Mouse (Mus musculus) embryonic facial prominence, embryonic 11.5 days (tissue): Measurements from ENCODE around the gene Tas2r143. TPM values are rescaled to one million over a fixed set of nuclear protein-coding genes. Genes with fewer than 3 reads are reported as not detected.

Experiments used
- ATAC-seq: fragments of 200-750 bp; cut with Nextera tagmentation; replicated peaks from 2 replicates; pipeline ENCODE4 v1.8.0; 2017; ENCODE audit warnings: low read depth; ENCODE audit not compliant: insufficient number of reproducible peaks, low FRiP score, low TSS enrichment
- DNase-seq: peaks from one replicate; pipeline ENCODE4 v3.0.0-alpha.2; 2015; ENCODE audit warnings: low spot score
- H3K27ac ChIP-seq: fragments of 300-500 bp; sonication (generic); replicated peaks from 2 replicates; pipeline ENCODE4 v1.5.1; 2014; ENCODE audit warnings: mild to moderate bottlenecking, low read depth, low read length, control low read depth
- H3K27me3 ChIP-seq: fragments of 300-500 bp; sonication (generic); 2 replicates; pipeline ENCODE4 v1.6.1; 2014; ENCODE audit warnings: mild to moderate bottlenecking, low read length, moderate library complexity, mixed read lengths; ENCODE audit not compliant: control insufficient read depth, insufficient read depth
- H3K36me3 ChIP-seq: fragments of 300-500 bp; sonication (generic); replicated peaks from 2 replicates; pipeline ENCODE4 v1.6.1; 2014; ENCODE audit warnings: low read depth, mild to moderate bottlenecking, low read length, moderate library complexity, mixed read lengths; ENCODE audit not compliant: control insufficient read depth, insufficient read depth
- H3K4me1 ChIP-seq: fragments of 300-500 bp; sonication (generic); 2 replicates; pipeline ENCODE4 v1.6.1; 2014; ENCODE audit warnings: low read length, mixed read lengths; ENCODE audit not compliant: control insufficient read depth, insufficient read depth
- H3K4me2 ChIP-seq: fragments of 300-500 bp; sonication (generic); 2 replicates; pipeline ENCODE4 v1.6.1; 2014; ENCODE audit warnings: low read depth, mild to moderate bottlenecking, control low read depth, low read length, moderate library complexity
- H3K4me3 ChIP-seq: fragments of 300-500 bp; sonication (generic); 2 replicates; pipeline ENCODE4 v1.5.1; 2014; ENCODE audit warnings: low read depth, low read length, control low read depth
- H3K9ac ChIP-seq: fragments of 300-500 bp; sonication (generic); replicated peaks from 2 replicates; pipeline ENCODE4 v1.6.1; 2014; ENCODE audit warnings: mild to moderate bottlenecking, control low read depth, low read length
- H3K9me3 ChIP-seq: fragments of 300-500 bp; sonication (generic); replicated peaks from 2 replicates; pipeline ENCODE4 v1.6.1; 2016; ENCODE audit warnings: mild to moderate bottlenecking, low read length, inconsistent platforms, mixed read lengths; ENCODE audit not compliant: control insufficient read depth
- WGBS: fragments of 180-500 bp; shearing (Covaris S2); extraction: QIAGEN DNeasy Blood & Tissue Kit; methylation state at CpG from one replicate; pipeline ENCODE4 v1.1.7; 2014; 5-methylcytosine and 5-hydroxymethylcytosine counted together
- polyA plus RNA-seq: library from polyadenylated mRNA; unstranded; fragments of >200 nt; fragmentation: Nextera tagmentation; extraction: Ambion mirVana; gene quantifications from 2 replicates; pipeline ENCODE4 v1.2.1, GENCODE M21; 2014

The Tas2r143 gene
- polyA plus RNA-seq, 1 experiment from 2014 or later, result not detected

DNA sequence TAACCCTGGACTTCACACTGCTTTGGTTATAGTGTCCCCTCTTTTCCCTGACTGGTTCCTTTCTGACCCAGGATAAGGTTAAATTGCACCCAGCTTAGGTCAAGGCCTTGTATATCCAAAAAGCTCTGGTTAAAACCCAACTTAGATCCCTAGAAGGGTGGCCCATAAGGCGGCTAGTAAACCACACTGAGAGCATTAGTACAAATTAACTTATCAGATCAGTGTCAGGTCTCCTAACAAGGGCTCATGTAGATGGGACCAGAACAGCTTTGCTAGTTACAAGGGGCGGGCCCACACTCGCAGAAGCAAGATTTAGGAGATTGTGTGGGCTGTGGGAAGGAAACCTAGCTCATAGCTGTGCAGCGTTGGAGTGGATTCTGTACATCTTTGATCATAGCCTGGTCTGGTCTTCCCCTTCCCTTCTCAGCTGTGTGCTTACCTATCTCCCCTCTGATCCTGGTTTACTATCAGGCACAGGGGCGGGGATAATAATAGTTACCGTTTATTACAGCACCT lies 23.5 kb upstream of the Tas2r143 start:
- Histone ChIP-seq H3K4me3 (no peak overlapping the region), H3K27me3 (0 out of 2 replicates have a peak, but pooled peaks cover 2% of the 10 kb centered on the region), H3K9me3 (no peaks in the 10 kb centered on the region), H3K4me2 (no peak overlapping the region), H3K4me1 (no peaks in the 10 kb centered on the region), H3K36me3 (no peaks in the 10 kb centered on the region), H3K27ac (no peak overlapping the region), H3K9ac (no peak overlapping the region)
- 81% methylated on average over 6 of the region's 6 CpGs for WGBS
- DNase-seq, result no peak
- ATAC-seq, result no peak

DNA sequence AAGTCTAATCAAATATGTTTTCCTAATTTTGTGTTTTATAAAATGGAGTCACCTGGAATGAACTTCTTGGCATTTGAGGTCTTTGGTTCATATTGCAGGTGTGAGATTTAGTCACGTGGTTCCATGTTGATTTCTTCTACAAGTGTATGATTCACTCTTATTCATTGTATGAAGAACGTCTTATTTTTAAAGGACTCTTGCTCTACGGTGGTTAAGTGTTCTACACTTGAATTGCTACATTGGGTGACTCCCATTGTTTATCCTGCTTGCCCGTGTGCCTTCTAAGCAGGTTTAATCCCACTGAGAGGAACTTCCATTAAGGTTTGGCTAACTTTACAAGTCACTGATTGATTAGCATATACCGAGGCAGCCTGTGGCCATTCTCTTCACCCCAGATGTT lies 22.8 kb upstream of the Tas2r143 start:
- 67% methylated on average over 5 of the region's 5 CpGs for WGBS
- 0 out of 2 replicates have a peak, but pooled peaks cover 2% of the 10 kb centered on the region for H3K27me3 ChIP-seq
- no peak for ATAC-seq

DNA sequence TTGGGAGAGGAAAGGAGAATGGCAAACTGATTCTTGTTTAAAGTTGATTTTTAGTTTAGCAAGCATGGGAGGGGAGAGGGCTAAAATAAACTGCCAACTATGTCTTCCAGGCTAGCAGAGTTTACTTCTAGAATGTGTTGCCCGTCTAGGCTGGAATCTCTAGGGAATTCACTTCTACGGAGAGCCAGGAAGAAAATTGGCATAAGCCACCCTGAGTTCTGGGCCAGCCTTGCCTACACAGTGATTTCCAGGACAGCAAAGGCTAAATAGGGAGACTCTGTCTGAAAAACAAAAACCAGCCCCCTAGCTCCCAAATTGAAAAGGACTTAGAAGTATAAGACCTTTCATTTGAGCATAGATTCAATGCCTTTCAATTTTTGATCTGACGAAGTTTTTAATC lies 20.5 kb upstream of the Tas2r143 start:
- no peak for DNase-seq
- Histone ChIP-seq H3K27ac (no peak overlapping the region), H3K27me3 (no peaks in the 10 kb centered on the region), H3K36me3 (no peaks in the 10 kb centered on the region), H3K4me3 (no peak overlapping the region), H3K4me2 (no peak overlapping the region), H3K9me3 (no peaks in the 10 kb centered on the region), H3K4me1 (no peaks in the 10 kb centered on the region), H3K9ac (no peak overlapping the region)
- no peak for ATAC-seq
- 40% methylated on average over 3 of the region's 3 CpGs for WGBS

More for the DNA sequence above, 22.8 kb upstream of the Tas2r143 start:
- Histone ChIP-seq H3K27ac (no peak overlapping the region), H3K4me3 (no peak overlapping the region), H3K9ac (no peak overlapping the region), H3K36me3 (no peaks in the 10 kb centered on the region), H3K9me3 (no peaks in the 10 kb centered on the region), H3K4me2 (no peak overlapping the region), H3K4me1 (no peaks in the 10 kb centered on the region)
- no peak for DNase-seq

DNA sequence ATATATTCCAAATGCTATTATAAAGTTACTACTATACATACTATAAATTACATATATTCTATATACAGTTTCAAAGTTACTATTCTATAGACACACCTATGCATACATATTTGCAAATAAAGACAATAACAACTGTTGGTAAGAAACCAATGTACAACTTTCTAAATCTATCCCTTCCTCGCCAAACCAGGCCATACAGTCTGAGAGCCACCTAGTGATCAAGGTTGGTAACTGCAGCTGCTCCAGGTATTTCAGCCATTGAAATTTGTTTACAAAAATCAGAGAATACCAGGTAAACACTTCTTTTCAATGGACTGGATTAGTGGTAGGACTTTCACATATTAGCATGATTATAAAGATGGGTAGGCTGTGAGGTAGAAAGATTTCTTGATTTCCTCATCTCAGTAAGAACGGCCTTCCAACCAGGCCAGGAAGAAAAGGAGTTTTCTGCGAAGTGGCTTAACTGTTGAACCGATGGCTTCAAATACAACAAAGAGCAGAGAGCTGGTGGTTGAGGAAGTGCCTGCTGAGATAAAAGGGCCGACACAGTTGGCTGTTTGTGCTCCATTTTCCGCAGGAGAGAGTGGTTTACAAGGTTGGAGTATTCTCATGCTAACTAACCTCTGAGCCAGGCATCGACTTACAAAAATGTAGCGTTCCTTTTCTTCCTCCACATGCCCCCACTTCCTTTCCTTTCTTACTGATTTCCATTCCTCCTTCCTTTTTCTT lies 19.5 kb upstream of the Tas2r143 start:
- Histone ChIP-seq H3K9me3 (no peaks in the 10 kb centered on the region), H3K4me1 (no peaks in the 10 kb centered on the region), H3K4me2 (no peak overlapping the region), H3K9ac (no peak overlapping the region), H3K4me3 (no peak overlapping the region), H3K27me3 (no peaks in the 10 kb centered on the region), H3K27ac (no peak overlapping the region), H3K36me3 (no peaks in the 10 kb centered on the region)
- WGBS, result 9% methylated on average over 8 of the region's 8 CpGs
- DNase-seq (peak; percentile 79), ATAC-seq (no peak)

DNA sequence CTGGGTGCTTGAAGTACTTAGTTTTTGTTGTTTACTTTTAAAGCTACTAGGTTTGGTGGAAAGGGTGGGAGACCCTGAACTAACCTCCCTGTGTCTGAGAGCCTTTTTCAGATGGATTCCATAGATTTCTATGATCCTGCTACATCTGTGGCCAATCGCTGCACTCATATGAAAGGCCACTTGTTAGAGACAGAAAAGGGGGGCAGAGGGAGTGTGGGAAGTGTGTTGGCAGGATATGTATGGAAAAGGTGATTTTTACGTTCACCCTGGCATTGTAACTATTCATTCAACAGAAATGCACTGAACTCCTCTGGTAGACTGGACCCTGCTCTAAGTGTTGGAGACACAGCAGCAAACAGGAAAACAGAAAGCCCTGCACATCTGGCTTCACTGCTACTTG lies 18.8 kb upstream of the Tas2r143 start:
- no peaks in the 10 kb centered on the region for H3K4me1 ChIP-seq
- H3K36me3 ChIP-seq, result no peaks in the 10 kb centered on the region
- DNase-seq, result no peak
- H3K4me3 ChIP-seq, result no peak overlapping the region
- H3K9ac ChIP-seq, result no peak overlapping the region
- H3K27me3 ChIP-seq, result no peaks in the 10 kb centered on the region
- no peak overlapping the region for H3K4me2 ChIP-seq
- 38% methylated on average over 2 of the region's 2 CpGs for WGBS
- H3K9me3 ChIP-seq, result no peaks in the 10 kb centered on the region
- no peak overlapping the region for H3K27ac ChIP-seq
- ATAC-seq, result no peak

DNA sequence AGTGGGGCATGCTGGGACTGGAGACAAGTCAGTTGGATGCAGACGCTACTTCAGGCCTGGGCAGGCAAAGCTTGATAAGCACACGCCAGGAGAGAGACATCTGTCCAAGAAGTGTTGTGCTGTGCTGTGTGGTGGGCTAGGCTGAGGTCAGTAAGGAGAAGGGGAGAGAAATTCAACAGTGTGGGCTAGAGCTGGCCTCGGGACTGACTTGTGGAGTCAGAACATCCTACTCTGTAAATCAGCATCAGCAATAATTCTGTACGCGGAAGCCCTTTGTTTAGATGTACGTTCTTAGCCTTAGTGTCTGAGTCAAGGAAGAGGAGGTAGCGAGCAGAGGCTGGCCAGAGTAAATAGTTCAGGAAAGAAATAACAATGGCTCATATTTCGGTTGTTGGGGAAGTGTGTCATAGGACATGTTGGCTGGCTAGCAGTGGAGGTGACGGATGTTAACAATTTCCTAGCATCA lies 18.1 kb upstream of the Tas2r143 start:
- Histone ChIP-seq H3K4me3 (no peak overlapping the region), H3K4me1 (no peaks in the 10 kb centered on the region), H3K27me3 (no peaks in the 10 kb centered on the region), H3K27ac (no peak overlapping the region), H3K9me3 (no peaks in the 10 kb centered on the region), H3K4me2 (no peak overlapping the region), H3K9ac (no peak overlapping the region), H3K36me3 (no peaks in the 10 kb centered on the region)
- no peak for DNase-seq
- 48% methylated on average over 9 of the region's 9 CpGs for WGBS
- ATAC-seq, result no peak

DNA sequence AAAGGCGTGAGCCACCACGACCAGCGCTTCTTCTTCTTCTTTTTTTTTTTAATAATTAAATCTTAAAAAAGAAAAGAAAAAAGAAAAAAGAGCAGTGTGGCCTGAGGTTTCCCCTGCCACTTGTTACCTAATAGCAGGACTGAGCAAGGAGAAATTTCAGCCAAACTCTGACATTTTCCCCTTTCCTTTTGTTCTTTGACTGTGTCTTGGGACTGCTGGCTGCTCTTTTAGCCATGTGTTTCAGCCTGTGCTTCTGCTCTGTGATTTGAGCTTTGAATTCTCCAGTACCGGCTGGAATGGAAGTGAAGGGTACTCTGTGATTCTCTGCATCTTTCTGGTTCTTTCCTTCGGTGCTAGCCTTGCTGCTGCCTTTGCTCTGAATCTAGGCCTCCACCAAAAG lies 16.7 kb upstream of the Tas2r143 start:
- Histone ChIP-seq H3K4me3 (no peak overlapping the region), H3K9ac (no peak overlapping the region), H3K36me3 (no peaks in the 10 kb centered on the region), H3K9me3 (no peaks in the 10 kb centered on the region), H3K27ac (no peak overlapping the region), H3K4me2 (no peak overlapping the region), H3K4me1 (no peaks in the 10 kb centered on the region), H3K27me3 (no peaks in the 10 kb centered on the region)
- ATAC-seq (no peak), DNase-seq (no peak)
- WGBS, result 92% methylated on average over 5 of the region's 5 CpGs

DNA sequence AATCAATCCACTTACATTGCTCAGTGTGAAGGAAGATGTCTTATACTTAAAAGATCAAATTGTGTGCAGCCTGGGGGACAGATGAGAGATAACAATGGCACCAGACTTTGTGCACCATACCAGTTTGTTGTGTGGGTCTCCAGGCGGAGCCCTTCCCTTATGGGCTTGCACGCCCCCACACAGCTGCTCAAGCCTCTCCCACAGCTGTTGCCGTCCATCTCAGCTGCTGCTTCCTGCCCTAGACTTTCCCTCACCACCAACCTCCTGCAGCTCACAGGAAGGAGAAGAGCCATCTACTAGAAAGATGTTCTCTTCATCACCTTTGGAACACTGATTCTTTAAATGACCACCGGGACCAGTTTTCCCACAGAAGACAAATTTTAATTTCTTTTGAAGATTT lies 14.4 kb upstream of the Tas2r143 start:
- H3K4me2 ChIP-seq, result no peak overlapping the region
- no peak overlapping the region for H3K4me3 ChIP-seq
- no peaks in the 10 kb centered on the region for H3K4me1 ChIP-seq
- DNase-seq (no peak), ATAC-seq (no peak)
- no peak overlapping the region for H3K27ac ChIP-seq
- H3K9me3 ChIP-seq, result no peaks in the 10 kb centered on the region
- H3K9ac ChIP-seq, result no peak overlapping the region
- WGBS, result 60% methylated on average over 4 of the region's 4 CpGs
- H3K36me3 ChIP-seq, result no peaks in the 10 kb centered on the region
- no peaks in the 10 kb centered on the region for H3K27me3 ChIP-seq
